Mouse (Mus musculus) left cerebral cortex, adult 18-20 months (tissue): ENCODE results near the gene Mmrn2. TPM values are rescaled to one million over a fixed set of nuclear protein-coding genes. Genes with fewer than 3 reads are reported as not detected.

Experiments
- total RNA-seq, 2 experiments: library from RNA; stranded (reverse); gene quantifications; 2 replicates each; pipeline ENCODE4 v1.2.3; 2021

Mmrn2 gene
- total RNA-seq, 2 experiments from 2014 or later, result 4.0 to 4.3 TPM

Other genes starting within 250 kb of the Mmrn2 start
- not detected for gene Npy4r, start 223.0 kb upstream of the Mmrn2 start, total RNA-seq
- 1 to 10 TPM; 3.1 to 3.7 TPM for gene Gprin2, start 173.8 kb upstream of the Mmrn2 start, total RNA-seq
- under 1 TPM; 0.37 to 0.66 TPM for gene Syt15, start 155.9 kb upstream of the Mmrn2 start, total RNA-seq
- gene Shld2, start 65.0 kb upstream of the Mmrn2 start, total RNA-seq, result 10 to 100 TPM in 1 of 2 experiments, 1 to 10 TPM in 1; 10.0 to 11.9 TPM
- 100 to 1,000 TPM; 270 to 302 TPM for gene Glud1, start 64.7 kb upstream of the Mmrn2 start, total RNA-seq
- gene Fam25c, start 20.0 kb upstream of the Mmrn2 start, total RNA-seq, result not detected
- gene Sncg, start 676 bp upstream of the Mmrn2 start, total RNA-seq, result 1 to 10 TPM; 5.4 to 5.8 TPM
- gene Bmpr1a, start 127.9 kb downstream of the Mmrn2 start, total RNA-seq, result 10 to 100 TPM; 32.8 to 33.6 TPM
- not detected for gene 9230112D13Rik, start 147.3 kb downstream of the Mmrn2 start, total RNA-seq
- 1 to 10 TPM; 2.2 to 3.1 TPM for gene Ldb3, start 213.2 kb downstream of the Mmrn2 start, total RNA-seq
- gene Opn4, start 224.7 kb downstream of the Mmrn2 start, total RNA-seq, result not detected